Mouse (Mus musculus) bone marrow, adult 2 months (tissue): ENCODE data around the gene Zfp664. TPM values are rescaled to one million over a fixed set of nuclear protein-coding genes. Genes with fewer than 3 reads are reported as not detected.
A peak's percentile ranks its signal among the peaks of the same experiment; 100 is the strongest.

Source experiments
- H3K27ac ChIP-seq: fragments of 200-500 bp; 2 replicates; pipeline ENCODE4 v1.5.1; 2012; ENCODE audit warnings: low read depth, mild to moderate bottlenecking, control low read depth, inconsistent platforms, low read length; ENCODE audit not compliant: control insufficient read depth, poor library complexity, insufficient read depth
- H3K4me1 ChIP-seq: fragments of 200-500 bp; 2 replicates; pipeline ENCODE4 v1.6.1; 2011; ENCODE audit warnings: low read length; ENCODE audit not compliant: control insufficient read depth, insufficient read depth
- H3K4me3 ChIP-seq: fragments of 200-500 bp; replicated peaks from 2 replicates; pipeline ENCODE3; 2011; ENCODE audit warnings: mild to moderate bottlenecking, low read depth, low read length, control low read depth; ENCODE audit not compliant: control insufficient read depth
- CTCF ChIP-seq: fragments of 200-500 bp; IDR thresholded peaks from 2 replicates; pipeline ENCODE4 v1.5.1; 2011; ENCODE audit warnings: low read length, control low read depth; ENCODE audit not compliant: control insufficient read depth, insufficient read depth
- POLR2A ChIP-seq: fragments of 200-500 bp; IDR thresholded peaks from 2 replicates; pipeline ENCODE4 v1.6.1; 2011; ENCODE audit warnings: low read depth, mild to moderate bottlenecking, control low read depth, low read length, borderline replicate concordance; ENCODE audit not compliant: control insufficient read depth
- WGBS: fragments of 180-500 bp; shearing (Covaris S2); methylation state at CpG from one replicate; pipeline ENCODE4 v1.1.7; 2018; 5-methylcytosine and 5-hydroxymethylcytosine counted together
- polyA plus RNA-seq: library from polyadenylated mRNA; stranded (reverse); fragments of >200 nt; gene quantifications from 2 replicates; pipeline ENCODE4 v1.2.4, GENCODE M21; 2011; ENCODE audit warnings: low replicate concordance; ENCODE audit not compliant: missing spikeins, insufficient read depth, insufficient read length

The Zfp664 gene
- polyA plus RNA-seq, 1 experiment = 12.2 TPM

DNA sequence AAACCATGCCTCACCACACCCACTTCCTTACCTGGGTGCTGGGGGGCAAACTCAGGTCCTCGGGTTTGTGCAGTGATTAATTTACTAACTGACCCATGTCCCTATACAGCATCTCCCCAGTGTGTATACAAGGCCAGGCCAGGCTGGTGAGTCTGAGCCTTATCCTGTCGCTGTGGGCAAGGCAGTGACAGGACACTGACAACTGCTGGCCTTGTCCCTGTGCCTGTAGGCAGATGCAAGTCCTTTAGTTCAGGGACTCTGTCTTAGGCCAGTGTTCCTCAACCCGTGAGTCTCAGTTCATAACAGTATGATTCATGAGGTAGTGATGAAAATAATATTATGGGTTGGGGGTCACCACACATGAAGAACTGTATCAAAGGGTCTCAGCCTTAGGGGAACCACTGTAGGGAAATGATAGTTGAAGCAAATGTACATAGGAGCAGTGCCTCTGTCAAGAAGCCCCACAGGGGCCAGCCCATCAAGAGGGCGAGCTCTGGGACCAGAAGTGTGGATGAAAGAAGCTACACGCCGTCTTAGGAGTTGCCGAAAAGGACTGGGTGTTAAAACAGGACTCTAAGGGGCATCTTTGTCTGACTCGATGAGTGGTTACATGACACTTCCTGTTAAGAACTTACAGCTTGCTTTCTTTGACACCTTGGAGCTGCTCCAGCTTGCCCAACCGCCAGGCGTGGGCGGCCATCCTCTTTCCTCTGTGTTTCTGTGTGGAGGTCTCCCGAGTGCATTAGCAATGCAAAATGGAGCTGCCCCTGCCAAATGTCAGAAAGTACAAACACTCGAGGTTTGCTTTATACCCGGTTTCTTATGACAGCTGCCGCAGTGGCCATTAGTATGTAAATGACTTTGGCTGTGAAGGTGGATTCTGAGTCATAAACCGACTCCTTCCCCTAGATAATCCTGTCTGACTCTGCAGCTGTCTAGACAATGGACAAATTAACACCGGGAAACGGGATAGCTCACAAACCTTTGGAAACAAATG is 60.2 kb downstream of the Zfp664 start:
- 9% methylated on average over 18 of the region's 18 CpGs for WGBS
- no peaks in the 10 kb centered on the region; the same call in 1 of the 2 replicates for H3K4me1 ChIP-seq
- no peak overlapping the region for H3K4me3 ChIP-seq
- H3K27ac ChIP-seq = no peak overlapping the region
- no peak for TF ChIP-seq POLR2A
- TF ChIP-seq CTCF = no peak

DNA sequence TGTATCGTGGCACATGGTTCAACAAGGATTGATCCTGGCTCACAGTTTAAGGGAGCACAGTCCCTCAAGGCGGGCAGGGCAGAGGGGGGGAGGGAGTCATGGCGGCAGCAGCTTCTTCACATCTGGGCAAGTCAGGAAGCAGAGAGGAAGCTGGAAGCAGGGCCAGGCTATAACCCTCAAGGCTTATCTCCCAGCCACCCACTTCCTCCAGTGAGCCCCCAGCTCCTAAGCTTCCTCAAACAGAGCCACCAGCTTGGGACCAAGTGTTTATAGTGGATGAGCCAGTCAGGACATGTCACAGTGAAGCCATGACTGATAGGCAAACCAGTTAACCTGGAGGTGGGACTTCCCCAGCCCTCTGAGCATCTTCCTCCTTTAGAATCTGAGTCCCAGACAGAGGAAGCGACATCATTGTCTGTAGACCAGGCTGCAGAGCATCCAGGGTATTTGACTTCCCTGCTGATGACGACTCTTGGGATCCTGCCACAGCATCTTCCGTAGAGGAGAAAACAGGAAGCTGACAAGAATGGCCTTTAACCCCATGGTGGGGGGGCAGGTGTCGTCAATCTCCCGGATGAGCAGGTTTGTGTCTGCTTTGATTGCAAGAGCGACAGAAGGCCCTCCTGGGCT is 67.0 kb downstream of the Zfp664 start:
- no peak for TF ChIP-seq POLR2A
- TF ChIP-seq CTCF = no peak
- no peaks in the 10 kb centered on the region for H3K4me1 ChIP-seq
- WGBS = 45% methylated on average over 9 of the region's 9 CpGs
- H3K27ac ChIP-seq = no peak overlapping the region
- no peak overlapping the region for H3K4me3 ChIP-seq

DNA sequence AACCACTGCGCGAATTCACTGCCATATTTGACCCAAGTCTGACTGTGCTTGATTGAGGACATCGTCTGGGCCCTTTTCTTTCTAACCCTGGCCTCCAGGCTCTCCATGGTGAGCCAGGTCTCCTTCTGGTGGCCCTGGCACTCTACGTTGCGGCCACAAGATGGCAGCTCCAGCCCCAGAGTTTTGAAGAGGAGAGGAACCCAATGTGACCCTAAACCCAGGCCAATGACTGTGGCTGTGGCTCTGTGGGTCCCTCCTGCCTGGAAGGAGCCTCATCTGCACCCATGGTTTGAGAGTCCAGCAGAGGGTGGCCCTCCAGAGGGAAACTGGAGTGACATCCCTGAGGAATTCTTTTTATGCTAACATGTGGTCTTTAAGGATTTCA is 67.6 kb downstream of the Zfp664 start:
- Histone ChIP-seq H3K4me1 (no peaks in the 10 kb centered on the region), H3K27ac (no peak overlapping the region), H3K4me3 (no peak overlapping the region)
- WGBS = 62% methylated on average over 5 of the region's 5 CpGs
- peak; percentile 48 for TF ChIP-seq CTCF
- no peak for TF ChIP-seq POLR2A

DNA sequence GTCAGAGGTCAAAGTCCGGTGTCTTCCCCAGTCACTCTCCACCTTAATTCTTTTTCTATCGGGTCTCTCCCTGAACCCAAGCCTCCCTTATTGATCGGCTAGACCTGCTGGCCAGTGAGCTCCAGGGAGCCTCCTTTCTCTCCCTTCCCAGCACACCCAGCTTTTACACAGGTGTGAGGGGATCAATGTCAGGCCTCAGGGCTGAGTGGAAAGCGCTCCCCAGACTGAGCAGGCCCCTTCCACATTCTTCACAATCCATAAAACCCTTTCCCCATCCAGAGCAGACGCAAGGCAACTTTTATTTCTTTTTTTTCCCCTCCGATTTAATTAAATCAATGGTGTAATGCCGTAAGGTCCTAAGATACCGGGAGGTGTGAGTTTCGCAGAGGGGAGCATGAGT is 68.1 kb downstream of the Zfp664 start:
- no peak overlapping the region for H3K4me3 ChIP-seq
- TF ChIP-seq POLR2A (no peak), CTCF (no peak)
- no peaks in the 10 kb centered on the region for H3K4me1 ChIP-seq
- H3K27ac ChIP-seq = no peak overlapping the region
- whole genome bisulfite sequencing = 83% methylated on average over 9 of the region's 9 CpGs

DNA sequence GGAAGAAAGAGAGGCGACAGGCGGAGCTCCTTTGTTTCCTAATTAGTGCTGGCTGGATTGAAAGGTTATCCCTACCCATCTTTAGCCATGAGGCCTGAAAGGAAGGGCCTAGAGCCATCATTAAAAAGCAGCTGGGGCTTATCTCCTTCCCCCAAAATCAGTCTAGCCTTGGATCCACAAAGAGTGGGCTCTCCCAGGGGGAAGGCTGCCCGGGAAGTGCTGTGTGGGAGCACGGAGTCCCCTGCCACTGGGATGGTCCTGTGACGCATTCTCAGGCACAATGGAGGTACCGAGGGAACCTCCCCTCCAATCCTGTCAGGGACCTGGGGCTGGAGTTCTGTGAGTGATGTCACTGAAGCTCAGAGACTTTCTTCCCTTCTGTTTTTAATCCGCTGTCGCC is 68.6 kb downstream of the Zfp664 start:
- WGBS = 87% methylated on average over 8 of the region's 8 CpGs

DNA sequence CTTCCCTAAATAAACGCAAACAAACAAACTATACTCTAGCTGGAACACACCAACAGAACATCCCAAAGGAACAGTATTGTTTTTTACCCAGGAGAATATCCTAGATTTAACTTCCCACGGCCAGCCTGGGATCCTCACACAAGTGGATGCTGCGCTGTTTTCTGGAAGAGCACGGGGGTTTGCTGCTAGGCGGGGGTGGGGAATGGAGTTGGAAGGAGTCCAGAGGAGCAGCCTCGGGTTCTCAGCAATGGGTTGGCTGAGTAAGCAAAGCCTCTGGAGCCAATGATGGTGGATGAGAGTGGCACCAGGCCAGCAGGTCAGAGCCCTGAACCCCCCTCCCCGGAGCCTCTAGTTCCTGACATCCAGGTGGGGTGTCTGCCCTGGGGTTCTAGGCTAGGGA is 72.1 kb downstream of the Zfp664 start:
- no peak overlapping the region for H3K27ac ChIP-seq
- WGBS = 80% methylated on average over 7 of the region's 7 CpGs
- no peak for TF ChIP-seq CTCF
- no peak for TF ChIP-seq POLR2A
- no peaks in the 10 kb centered on the region for H3K4me1 ChIP-seq
- no peak overlapping the region for H3K4me3 ChIP-seq

More for the DNA sequence above, 68.6 kb downstream of the Zfp664 start:
- H3K4me1 ChIP-seq = no peaks in the 10 kb centered on the region
- TF ChIP-seq CTCF (no peak), POLR2A (no peak)
- no peak overlapping the region for H3K4me3 ChIP-seq
- H3K27ac ChIP-seq = no peak overlapping the region

DNA sequence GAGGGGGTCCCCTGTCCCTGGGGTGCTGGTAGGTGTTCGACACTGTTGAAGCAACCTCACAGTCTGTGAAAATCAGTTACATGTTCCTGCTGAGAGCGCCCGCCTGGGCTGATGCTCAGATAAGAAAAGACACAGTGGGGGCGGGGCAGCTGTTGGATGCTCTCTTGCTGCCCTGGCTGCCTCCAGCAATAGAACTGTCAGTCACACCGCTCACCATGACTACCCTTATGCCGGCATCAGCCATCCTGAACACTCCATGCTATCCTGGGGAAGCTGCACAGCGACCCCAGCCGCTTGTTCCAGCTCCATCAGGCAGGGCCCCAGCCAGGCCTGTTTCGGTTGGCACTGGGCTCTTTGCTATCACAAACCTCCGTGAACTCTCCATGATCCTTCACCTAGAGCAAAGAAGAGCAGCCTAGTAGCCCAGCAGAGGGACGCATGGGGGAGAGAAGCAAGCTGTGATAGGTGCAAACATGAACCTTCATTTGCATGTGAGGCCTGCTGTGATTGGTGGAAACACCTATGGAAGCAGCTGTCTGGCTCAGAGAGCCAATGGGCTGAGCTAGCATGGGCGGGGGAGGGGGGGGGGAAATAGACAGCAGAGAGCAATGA is 80.8 kb downstream of the Zfp664 start:
- Histone ChIP-seq H3K4me3 (no peak overlapping the region), H3K4me1 (no peaks in the 10 kb centered on the region), H3K27ac (no peak overlapping the region)
- 80% methylated on average over 12 of the region's 12 CpGs for WGBS
- TF ChIP-seq POLR2A = no peak
- no peak for TF ChIP-seq CTCF

DNA sequence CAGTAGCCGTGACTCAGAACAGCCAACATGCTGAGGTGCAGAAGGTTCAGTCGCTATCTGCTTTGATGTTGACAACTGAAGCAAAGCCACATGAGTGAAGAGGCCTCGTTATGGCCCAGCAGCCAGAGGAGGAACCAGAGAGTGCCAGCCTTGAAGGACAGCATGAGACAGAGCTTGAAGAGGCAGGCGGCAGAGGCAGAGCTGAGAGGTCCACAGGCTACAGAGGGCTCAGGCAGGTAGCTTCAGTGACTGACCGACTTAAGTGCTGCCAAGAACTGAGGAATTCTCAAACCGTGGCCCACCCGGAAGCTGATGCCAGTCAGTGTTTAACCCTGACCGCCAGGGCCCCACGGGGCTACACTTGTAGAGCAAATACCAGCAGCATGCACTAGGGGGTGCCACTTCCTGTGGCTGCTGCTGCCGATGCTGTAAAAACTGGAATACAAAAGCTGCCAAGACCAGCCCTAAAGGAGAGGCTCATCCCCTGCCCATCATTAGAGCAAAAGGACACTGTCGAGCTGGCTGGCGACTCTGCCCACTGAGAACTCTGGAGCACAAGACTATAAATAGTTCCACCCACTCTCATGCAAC is 81.4 kb downstream of the Zfp664 start:
- Histone ChIP-seq H3K4me1 (no peaks in the 10 kb centered on the region), H3K4me3 (no peak overlapping the region), H3K27ac (no peak overlapping the region; the same call in 1 of the 2 replicates)
- TF ChIP-seq POLR2A (no peak), CTCF (peak; percentile 71)
- 32% methylated on average over 12 of the region's 12 CpGs for WGBS
